Mouse (Mus musculus) liver, embryonic 14.5 days (tissue): ENCODE measurements around the gene Gm49673. TPM values are rescaled to one million over a fixed set of nuclear protein-coding genes. Genes with fewer than 3 reads are reported as not detected.
"Not testable (repeated sequence)": the region's sequence is repeated elsewhere in the genome, so short reads cannot be mapped to it uniquely, and the experiment has no call there.

Experiments
- ATAC-seq: fragments of 200-750 bp; cut with Nextera tagmentation; 2 replicates; pipeline ENCODE4 v1.8.0; 2017; ENCODE audit warnings: moderate number of reproducible peaks, mild to moderate bottlenecking, moderate library complexity; ENCODE audit not compliant: insufficient read depth
- DNase-seq, 3 experiments: peaks; one replicate each; pipeline ENCODE4 v3.0.0-alpha.2; 2012 to 2013; ENCODE audit warnings: low read depth in 3 of 3, low spot score in 3 of 3
- H3K27ac ChIP-seq: fragments of 300-500 bp; sonication (generic); 2 replicates; pipeline ENCODE4 v1.5.1; 2014; ENCODE audit warnings: moderate library complexity, mild to moderate bottlenecking, control low read depth, inconsistent platforms
- H3K27me3 ChIP-seq: fragments of 300-500 bp; sonication (generic); 2 replicates; pipeline ENCODE4 v1.6.1; 2014; ENCODE audit warnings: mild to moderate bottlenecking, low read length, moderate library complexity; ENCODE audit not compliant: control insufficient read depth, insufficient read depth
- H3K36me3 ChIP-seq: fragments of 300-500 bp; sonication (generic); replicated peaks from 2 replicates; pipeline ENCODE4 v1.6.1; 2014; ENCODE audit warnings: low read depth; ENCODE audit not compliant: control insufficient read depth, insufficient read depth
- H3K4me1 ChIP-seq, 2 experiments: fragments of 200-500 bp in 1 of 2; fragments of 300-500 bp in 1 of 2; sonication (generic) in 1 of 2; replicated peaks; 2 replicates each; pipeline ENCODE4 v1.6.1; 2012 to 2014; ENCODE audit warnings: antibody characterized with exemption in 1 of 2, inconsistent platforms in 1 of 2, low read length in 1 of 2; ENCODE audit not compliant: control insufficient read depth in 2 of 2, insufficient read depth in 2 of 2
- H3K4me2 ChIP-seq: fragments of 300-500 bp; sonication (generic); 2 replicates; pipeline ENCODE4 v1.6.1; 2014; ENCODE audit warnings: low read depth, mild to moderate bottlenecking, control low read depth, moderate library complexity
- H3K4me3 ChIP-seq, 2 experiments: fragments of 200-500 bp in 1 of 2; fragments of 300-500 bp in 1 of 2; sonication (generic) in 1 of 2; 2 replicates each; pipeline ENCODE4 v1.5.1; 2012 to 2014; ENCODE audit warnings: low read depth in 2 of 2, low read length in 2 of 2, mild to moderate bottlenecking in 2 of 2, control low read depth in 1 of 2, inconsistent platforms in 1 of 2, moderate library complexity in 1 of 2; ENCODE audit not compliant: insufficient read depth in 1 of 2
- H3K9ac ChIP-seq: fragments of 300-500 bp; sonication (generic); replicated peaks from 2 replicates; pipeline ENCODE4 v1.6.1; 2014; ENCODE audit warnings: mild to moderate bottlenecking, control low read depth, moderate library complexity
- H3K9me3 ChIP-seq: fragments of 300-500 bp; sonication (generic); 2 replicates; pipeline ENCODE4 v1.6.1; 2016; ENCODE audit warnings: low read length, mixed read lengths; ENCODE audit not compliant: control insufficient read depth
- WGBS: fragments of 180-500 bp; shearing (Covaris S2); extraction: QIAGEN DNeasy Blood & Tissue Kit; methylation state at CpG from one replicate; pipeline ENCODE4 v1.1.7; 2014; ENCODE audit not compliant: insufficient replicate concordance; 5-methylcytosine and 5-hydroxymethylcytosine counted together
- polyA plus RNA-seq, 2 experiments: library from polyadenylated mRNA; depleted of rRNA in 1 of 2; stranded (reverse) in 1 of 2; unstranded in 1 of 2; fragments of >200 nt; fragmentation: Nextera tagmentation in 1 of 2; extraction: Ambion mirVana in 1 of 2; gene quantifications; 2 replicates each; pipeline versions ENCODE4 v1.2.1 to v1.2.3; 2012 to 2014

The Gm49673 gene
- polyA plus RNA-seq, 2 experiments = 0.08 TPM; not detected in 1

GRCm38 (mm10) chr17:8116378-8116777, 31.2 kb downstream of the Gm49673 start:
- not testable (repeated sequence) for H3K36me3 ChIP-seq, H3K4me3 ChIP-seq, H3K4me1 ChIP-seq, H3K27ac ChIP-seq, ATAC-seq, H3K9ac ChIP-seq, H3K4me2 ChIP-seq, H3K9me3 ChIP-seq, H3K27me3 ChIP-seq
- DNase-seq = peak in 1 of 3 experiments; percentile 1
- whole genome bisulfite sequencing = 18% methylated on average over 6 of the region's 11 CpGs

- H3K9ac ChIP-seq, H3K9me3 ChIP-seq, H3K36me3 ChIP-seq, H3K4me2 ChIP-seq, H3K27me3 ChIP-seq, ATAC-seq, H3K4me1 ChIP-seq, DNase-seq, H3K4me3 ChIP-seq, H3K27ac ChIP-seq: not testable (repeated sequence)
- no CpG with 5 or more reads among the region's 1 CpGs for WGBS
Measured at GRCm38 (mm10) chr17:8112199-8112598, 35.4 kb downstream of the Gm49673 start.

GRCm38 (mm10) chr17:8101297-8101609, 46.3 kb downstream of the Gm49673 start:
- H3K27ac ChIP-seq, H3K4me2 ChIP-seq, DNase-seq, ATAC-seq, H3K27me3 ChIP-seq, H3K4me3 ChIP-seq, H3K4me1 ChIP-seq, H3K36me3 ChIP-seq, H3K9ac ChIP-seq, H3K9me3 ChIP-seq: not testable (repeated sequence)
- 27% methylated on average over 2 of the region's 6 CpGs for WGBS

GRCm38 (mm10) chr17:8100405-8101296, 46.9 kb downstream of the Gm49673 start:
- WGBS = 72% methylated on average over 6 of the region's 26 CpGs

GRCm38 (mm10) chr17:8096199-8096598, 51.4 kb downstream of the Gm49673 start:
- not testable (repeated sequence) for H3K4me1 ChIP-seq, H3K4me3 ChIP-seq, ATAC-seq, H3K9me3 ChIP-seq, DNase-seq, H3K27me3 ChIP-seq, H3K9ac ChIP-seq, H3K4me2 ChIP-seq, H3K36me3 ChIP-seq, H3K27ac ChIP-seq
- whole genome bisulfite sequencing = 41% methylated on average over 3 of the region's 5 CpGs

More at GRCm38 (mm10) chr17:8100405-8101296, 46.9 kb downstream of the Gm49673 start:
- not testable (repeated sequence) for DNase-seq, H3K9ac ChIP-seq, H3K4me2 ChIP-seq, ATAC-seq, H3K9me3 ChIP-seq, H3K4me3 ChIP-seq, H3K27ac ChIP-seq, H3K36me3 ChIP-seq, H3K27me3 ChIP-seq, H3K4me1 ChIP-seq

- H3K4me2 ChIP-seq, ATAC-seq, H3K27ac ChIP-seq, H3K4me3 ChIP-seq, H3K9me3 ChIP-seq, H3K4me1 ChIP-seq, DNase-seq, H3K27me3 ChIP-seq, H3K36me3 ChIP-seq, H3K9ac ChIP-seq: not testable (repeated sequence)
- WGBS = 59% methylated on average over 3 of the region's 5 CpGs
Measured at GRCm38 (mm10) chr17:8095653-8096052, 51.9 kb downstream of the Gm49673 start.

- not testable (repeated sequence) for H3K4me2 ChIP-seq, H3K9me3 ChIP-seq, H3K27ac ChIP-seq, H3K27me3 ChIP-seq, DNase-seq, H3K36me3 ChIP-seq, H3K4me1 ChIP-seq, H3K9ac ChIP-seq, ATAC-seq, H3K4me3 ChIP-seq
- WGBS = 54% methylated on average over 4 of the region's 18 CpGs
Measured at GRCm38 (mm10) chr17:8092537-8093526, 54.8 kb downstream of the Gm49673 start.
